Mouse (Mus musculus): ENCODE data around the gene Vsir. TPM values are rescaled to one million over a fixed set of nuclear protein-coding genes. Genes with fewer than 3 reads are reported as not detected.

Gene Vsir
- 223 to 337 TPM (median 251 TPM) in 3 replicates for total RNA-seq (2017)

DNA sequence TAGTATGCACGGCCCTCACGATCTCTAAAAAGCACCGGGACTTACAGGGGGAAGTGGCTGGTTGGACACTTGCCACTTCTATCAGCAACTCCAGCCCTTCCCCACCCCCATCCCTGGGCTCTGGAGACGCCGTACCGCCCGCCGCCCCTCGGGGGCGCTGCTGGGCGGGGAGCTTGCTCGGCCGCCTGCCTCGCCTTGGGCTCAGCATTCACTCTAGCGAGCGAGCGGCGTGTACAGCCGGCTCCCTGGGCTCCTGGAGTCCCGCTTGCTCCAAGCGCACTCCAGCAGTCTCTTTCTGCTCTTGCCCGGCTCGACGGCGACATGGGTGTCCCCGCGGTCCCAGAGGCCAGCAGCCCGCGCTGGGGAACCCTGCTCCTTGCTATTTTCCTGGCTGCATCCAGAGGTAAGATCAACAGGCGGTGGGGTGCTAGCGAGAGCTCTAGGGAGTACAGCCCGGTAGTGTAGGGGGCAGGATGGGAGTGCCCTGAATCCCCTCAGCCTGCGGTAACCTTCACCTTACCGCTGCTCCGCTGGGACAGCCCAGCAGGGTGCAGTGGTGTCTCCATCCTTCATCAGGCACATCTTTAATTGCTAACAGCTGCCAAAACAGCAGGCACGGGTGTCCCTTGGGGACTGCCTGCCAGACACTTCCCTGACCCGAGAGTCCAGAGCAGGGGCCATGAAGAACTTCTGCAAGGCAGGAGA, at the start of gene Vsir:
Gene Vsir, plus strand, starts transcription at position 151 of the 705 bp plus-strand sequence.
- ATAC-seq (replicated peaks; ENCODE audit: insufficient number of reproducible peaks, low FRiP score, low TSS enrichment, poor library complexity, severe bottlenecking) = peak; percentile 31

- ATAC-seq (replicated peaks; ENCODE audit: insufficient number of reproducible peaks, low FRiP score, low TSS enrichment, poor library complexity, severe bottlenecking) = no peak
Observed at GRCm38 (mm10) chr10:60299636-60300035, 47.0 kb upstream of the Vsir start.

GRCm38 (mm10) chr10:60303419-60303818, 43.2 kb upstream of the Vsir start:
- no peak for ATAC-seq (replicated peaks; ENCODE audit: insufficient number of reproducible peaks, low FRiP score, low TSS enrichment, poor library complexity, severe bottlenecking)

DNA sequence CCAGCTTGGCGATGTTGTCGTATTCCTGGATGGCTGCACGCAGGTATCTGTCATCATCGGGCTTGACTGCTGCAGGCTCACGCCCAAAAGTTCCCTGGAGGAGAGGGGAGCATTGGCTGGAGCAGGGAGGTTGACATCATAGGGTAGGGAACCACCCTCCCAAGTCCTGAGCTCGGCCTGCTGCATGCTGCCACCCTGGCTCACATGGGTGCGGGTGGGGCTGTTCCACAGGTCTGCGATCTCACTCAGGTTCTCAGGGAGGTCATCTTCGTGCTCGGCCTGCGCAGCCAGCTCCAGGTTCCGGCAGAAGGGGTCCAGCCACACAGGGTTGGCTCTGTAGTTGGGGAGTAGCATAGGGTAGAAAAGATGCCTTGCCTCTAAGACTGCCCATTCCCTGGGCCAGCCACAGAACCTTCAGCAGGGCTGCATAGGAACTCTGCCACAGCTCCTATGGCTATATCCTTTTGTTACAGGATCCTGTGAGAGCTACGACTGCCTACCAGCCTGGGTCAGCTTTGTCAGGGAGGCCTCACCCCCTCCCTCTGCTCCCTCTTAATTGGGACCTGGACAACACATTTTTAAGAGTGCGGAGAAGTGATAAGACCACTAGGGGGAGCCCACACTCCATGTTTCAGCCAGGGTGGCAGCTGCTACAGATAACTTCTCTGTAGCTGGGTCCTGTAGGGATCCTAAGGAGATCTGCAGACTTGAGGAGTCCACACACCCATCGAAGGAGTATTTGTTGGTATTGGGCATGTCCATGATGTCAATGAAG, 41.6 kb upstream of the Vsir start:
- ATAC-seq (replicated peaks; ENCODE audit: insufficient number of reproducible peaks, low FRiP score, low TSS enrichment, poor library complexity, severe bottlenecking) = peak; percentile 83

DNA sequence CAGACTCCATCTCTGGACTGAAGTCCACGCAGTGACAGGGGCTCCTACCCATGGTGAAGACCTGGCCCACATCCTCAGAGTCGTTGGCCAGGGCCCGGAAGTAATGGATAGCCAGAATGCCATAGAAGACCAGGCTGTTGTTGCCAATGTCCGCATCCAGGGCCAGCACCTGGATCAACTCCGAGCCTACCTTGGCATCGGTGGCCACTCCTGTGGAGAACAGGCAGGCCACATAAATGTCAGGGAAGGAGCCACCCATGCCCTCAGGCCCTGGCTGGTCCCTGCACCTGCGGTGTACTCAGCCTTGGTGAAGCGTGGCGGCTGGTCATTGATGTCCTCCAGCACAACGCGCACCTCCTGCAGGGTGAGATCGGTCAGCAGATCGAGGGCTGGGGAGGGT, 36.0 kb upstream of the Vsir start:
- ATAC-seq (replicated peaks; ENCODE audit: insufficient number of reproducible peaks, low FRiP score, low TSS enrichment, poor library complexity, severe bottlenecking) = no peak

- no peak for ATAC-seq (replicated peaks; ENCODE audit: insufficient number of reproducible peaks, low FRiP score, low TSS enrichment, poor library complexity, severe bottlenecking)
Observed at GRCm38 (mm10) chr10:60313606-60314005, 33.0 kb upstream of the Vsir start.

DNA sequence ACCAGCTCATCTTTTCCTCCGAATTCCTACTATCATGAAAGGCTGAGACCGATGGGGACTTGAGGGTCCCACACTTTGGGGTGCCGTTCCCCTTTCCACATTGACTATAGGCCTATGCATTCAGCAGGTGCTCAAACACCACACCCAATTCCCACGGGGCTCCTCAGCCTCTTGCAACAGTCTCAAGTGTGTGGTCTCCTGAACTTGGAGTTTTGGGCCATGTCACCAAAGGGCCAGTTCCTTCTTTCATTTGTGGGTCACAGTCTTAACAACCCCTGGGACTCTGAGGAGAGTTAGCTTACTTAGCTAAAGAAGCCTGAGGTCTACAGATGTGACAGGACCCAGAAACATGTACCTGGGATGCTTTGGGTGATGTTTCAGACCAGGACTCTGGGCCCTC, 30.5 kb upstream of the Vsir start:
- ATAC-seq (replicated peaks; ENCODE audit: insufficient number of reproducible peaks, low FRiP score, low TSS enrichment, poor library complexity, severe bottlenecking) = no peak

GRCm38 (mm10) chr10:60328963-60329650, 17.5 kb upstream of the Vsir start:
- no peak for ATAC-seq (replicated peaks; ENCODE audit: insufficient number of reproducible peaks, low FRiP score, low TSS enrichment, poor library complexity, severe bottlenecking)

GRCm38 (mm10) chr10:60334583-60334982, 12.1 kb upstream of the Vsir start:
- ATAC-seq (replicated peaks; ENCODE audit: insufficient number of reproducible peaks, low FRiP score, low TSS enrichment, poor library complexity, severe bottlenecking) = no peak

DNA sequence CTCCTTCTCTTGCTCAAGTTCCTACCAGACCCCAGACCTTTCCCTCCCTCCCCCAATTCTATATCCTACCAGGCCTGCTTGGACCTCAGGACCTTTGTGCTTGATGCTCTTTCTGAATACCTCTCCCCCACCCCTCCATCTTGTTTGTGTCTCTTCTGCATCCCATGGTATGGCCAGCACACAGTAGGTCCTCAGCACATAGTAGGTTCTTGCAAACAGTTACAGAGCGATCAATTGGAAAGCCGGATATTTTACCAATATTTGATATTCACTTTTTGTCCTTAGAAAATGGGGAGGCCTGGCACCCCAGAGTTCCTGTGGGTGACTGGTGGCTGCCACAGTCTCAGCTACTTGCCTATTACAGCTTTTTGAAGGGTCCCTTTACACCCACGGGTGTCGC, 11.6 kb upstream of the Vsir start:
- no peak for ATAC-seq (replicated peaks; ENCODE audit: insufficient number of reproducible peaks, low FRiP score, low TSS enrichment, poor library complexity, severe bottlenecking)

DNA sequence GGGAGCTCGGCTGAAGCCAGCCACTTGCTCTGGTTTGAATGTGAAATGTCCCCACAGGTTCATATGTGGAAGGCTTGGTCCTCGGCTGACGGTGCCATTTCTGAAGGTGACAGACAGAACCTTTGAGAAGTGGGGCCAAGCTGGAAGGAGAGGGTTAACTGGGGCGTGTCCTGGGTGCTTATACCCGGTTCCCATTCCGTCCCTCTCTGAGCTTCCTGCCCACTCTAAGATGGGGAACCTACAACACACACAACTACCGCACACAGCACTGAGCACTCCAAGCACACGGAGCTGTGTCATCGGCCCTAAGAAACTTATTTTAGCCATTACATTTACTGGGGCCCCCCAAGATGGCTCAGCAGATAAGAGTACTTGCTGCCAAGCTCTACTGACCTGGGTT, 5.1 kb upstream of the Vsir start:
- ATAC-seq (replicated peaks; ENCODE audit: insufficient number of reproducible peaks, low FRiP score, low TSS enrichment, poor library complexity, severe bottlenecking) = peak; percentile 59

GRCm38 (mm10) chr10:60344111-60344510, 2.5 kb upstream of the Vsir start:
- ATAC-seq (replicated peaks; ENCODE audit: insufficient number of reproducible peaks, low FRiP score, low TSS enrichment, poor library complexity, severe bottlenecking) = peak; percentile 76

GRCm38 (mm10) chr10:60346056-60346455, 595 bp upstream of the Vsir start:
- ATAC-seq (replicated peaks; ENCODE audit: insufficient number of reproducible peaks, low FRiP score, low TSS enrichment, poor library complexity, severe bottlenecking) = no peak

GRCm38 (mm10) chr10:60347768-60348610, 1.3 kb downstream of the Vsir start:
- no peak for ATAC-seq (replicated peaks; ENCODE audit: insufficient number of reproducible peaks, low FRiP score, low TSS enrichment, poor library complexity, severe bottlenecking)

- peak; percentile 41 for ATAC-seq (replicated peaks; ENCODE audit: insufficient number of reproducible peaks, low FRiP score, low TSS enrichment, poor library complexity, severe bottlenecking)
Observed at GRCm38 (mm10) chr10:60349056-60349455, 2.4 kb downstream of the Vsir start.

GRCm38 (mm10) chr10:60349644-60350043, 3.0 kb downstream of the Vsir start:
- no peak for ATAC-seq (replicated peaks; ENCODE audit: insufficient number of reproducible peaks, low FRiP score, low TSS enrichment, poor library complexity, severe bottlenecking)

- no peak for ATAC-seq (replicated peaks; ENCODE audit: insufficient number of reproducible peaks, low FRiP score, low TSS enrichment, poor library complexity, severe bottlenecking)
Observed at GRCm38 (mm10) chr10:60350077-60350804, 3.6 kb downstream of the Vsir start.

DNA sequence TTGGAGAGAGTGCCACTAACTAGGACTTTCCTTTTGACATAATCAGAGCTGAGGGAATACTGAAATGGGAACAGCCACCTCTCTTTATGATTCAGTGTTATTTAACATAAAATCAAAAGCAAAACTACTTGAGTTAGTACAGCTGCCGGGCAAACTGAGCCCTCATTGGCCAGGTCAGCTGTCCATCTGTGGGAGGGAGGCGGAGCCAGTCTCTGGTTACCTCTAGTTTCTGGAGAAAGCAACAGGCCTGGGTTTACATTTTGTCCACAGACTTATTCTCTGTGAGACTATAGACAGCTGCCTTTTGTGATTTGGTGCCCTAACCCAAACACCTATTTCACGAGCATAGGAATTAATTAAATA, 4.1 kb downstream of the Vsir start:
- ATAC-seq (replicated peaks; ENCODE audit: insufficient number of reproducible peaks, low FRiP score, low TSS enrichment, poor library complexity, severe bottlenecking) = peak; percentile 29; the same call in 1 of the 2 replicates

All from monocyte, adult 5-6 weeks (primary cell).